Mouse (Mus musculus): ENCODE data around the gene Stx19.

DNA sequence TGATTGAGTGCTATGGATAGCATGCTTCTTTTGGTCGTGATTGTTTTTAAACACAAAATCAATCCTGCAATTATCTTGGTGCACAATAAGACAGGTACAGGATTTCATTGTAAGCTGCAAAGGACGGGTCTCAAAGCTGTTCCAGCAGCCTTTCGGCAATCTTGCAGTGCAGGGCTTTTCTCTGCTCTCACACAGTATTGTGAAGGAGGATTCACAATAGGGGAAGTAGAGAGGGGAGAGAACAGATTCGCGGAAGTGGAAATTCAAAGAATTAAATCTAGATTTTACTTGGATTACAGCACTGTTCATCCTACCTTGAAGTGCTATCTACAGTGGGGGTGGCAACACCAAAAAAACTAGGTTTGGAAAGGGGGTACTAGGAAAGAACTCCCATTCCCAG is 686 bp upstream of the Stx19 start:
- TF ChIP-seq CTCF (conservative IDR thresholded peaks at IDR 0.05; ENCODE audit: low read length) = no peak
- TF ChIP-seq POU5F1 (IDR thresholded peaks at IDR 0.05; ENCODE audit: borderline replicate concordance, low read length) = no peak

Measured in E14TG2a.4 (cell line).